Mouse (Mus musculus): Measurements from ENCODE around the gene T2.

Gene T2

DNA sequence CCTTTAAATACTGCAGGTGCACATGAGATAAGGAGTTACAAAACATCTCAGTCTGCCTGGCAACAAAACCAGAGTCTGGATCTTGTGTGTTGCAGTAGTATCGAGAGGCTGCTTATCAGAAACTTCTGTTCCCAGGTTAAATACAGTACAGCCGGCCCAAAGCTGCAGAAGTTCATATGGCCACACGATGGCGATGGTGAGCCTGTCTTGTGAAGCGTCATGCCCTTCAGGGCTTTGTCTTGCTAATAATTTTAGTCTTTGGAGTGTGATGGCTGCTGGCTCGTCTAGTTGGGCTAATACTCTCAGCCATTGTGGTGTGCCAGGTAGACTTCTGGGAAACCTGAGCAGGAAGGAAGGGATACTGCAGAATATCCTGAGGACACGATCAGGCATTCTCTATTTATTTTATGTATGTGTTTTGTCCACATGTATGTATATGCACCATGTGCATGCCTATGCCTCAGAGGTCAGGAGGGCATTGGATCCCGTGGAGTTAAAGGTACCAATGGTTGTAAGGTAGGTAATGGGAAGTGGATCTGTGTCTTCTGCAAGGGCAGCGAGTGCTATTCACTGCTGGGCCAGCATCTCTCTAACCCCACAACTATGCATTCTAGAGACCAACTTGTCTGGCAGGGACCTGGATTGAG, 107.8 kb downstream of the T2 start:
- ATAC-seq (ENCODE audit: insufficient number of reproducible peaks, low FRiP score, low TSS enrichment): peak; percentile 63; the same call in 1 of the 2 replicates

DNA sequence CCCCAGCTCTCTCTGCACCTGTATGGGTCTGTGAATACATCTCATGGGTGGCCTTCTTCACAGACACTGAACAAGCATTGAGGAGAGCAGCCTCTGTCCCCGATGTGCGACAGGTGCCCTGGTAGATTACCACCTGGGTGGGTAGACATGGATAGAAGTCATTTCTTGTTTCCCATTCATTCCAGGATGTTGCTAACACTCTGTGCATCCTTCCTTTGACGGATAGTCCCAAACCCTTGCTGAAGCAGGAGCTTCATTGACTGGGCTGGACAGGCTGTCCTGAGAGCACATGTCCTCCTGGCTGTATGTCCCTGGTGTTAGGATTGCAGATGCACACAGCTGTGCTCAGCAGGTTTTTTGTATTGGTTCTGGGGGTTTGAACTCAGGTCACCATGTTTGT, 112.0 kb downstream of the T2 start:
- ATAC-seq (ENCODE audit: insufficient number of reproducible peaks, low FRiP score, low TSS enrichment): no peak

GRCm38 (mm10) chr17:8468716-8469344, 113.0 kb downstream of the T2 start:
- ATAC-seq (ENCODE audit: insufficient number of reproducible peaks, low FRiP score, low TSS enrichment): peak; percentile 91

Data from cerebellum, adult (tissue).